Mouse (Mus musculus): ENCODE results near the gene Gng13.

DNA sequence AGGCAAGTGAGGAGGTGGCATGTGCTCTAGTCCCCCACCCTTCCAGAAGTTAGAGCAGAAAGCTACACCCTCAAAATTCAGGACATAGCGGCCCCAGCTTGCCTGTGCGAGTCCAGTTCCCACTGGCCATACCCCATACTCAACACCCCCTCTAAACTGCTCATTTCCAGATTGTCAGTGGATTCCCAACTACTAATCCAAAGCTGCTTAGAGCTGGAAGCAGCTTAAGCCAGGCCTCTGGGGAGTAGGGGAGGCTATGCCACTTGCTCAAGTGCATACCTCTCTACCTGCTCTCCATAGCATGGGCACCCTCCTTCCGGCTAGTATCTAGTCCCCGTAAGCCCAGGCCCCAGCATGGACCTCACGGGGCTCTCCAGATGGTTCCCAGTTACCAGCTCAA lies 4.5 kb downstream of the Gng13 start:
- no peak for TF ChIP-seq SIN3A (IDR thresholded peaks at IDR 0.05; ENCODE audit: low read length)
- no peak for TF ChIP-seq USF2 (conservative IDR thresholded peaks at IDR 0.05; ENCODE audit: low read depth, low read length)
- TF ChIP-seq MXI1 (IDR thresholded peaks at IDR 0.05; ENCODE audit: low read depth, low read length) = no peak
- no peak for TF ChIP-seq CTCF (conservative IDR thresholded peaks at IDR 0.05 in 1 of 2, IDR thresholded peaks at IDR 0.05 in 1 of 2; ENCODE audit: low read depth in 2 of 2, low read length in 2 of 2)
- TF ChIP-seq POLR2A (IDR thresholded peaks at IDR 0.05; ENCODE audit: low read depth, low read length) = no peak
- TF ChIP-seq TBP (conservative IDR thresholded peaks at IDR 0.05; ENCODE audit: low read depth, low read length) = no peak
- no peak for TF ChIP-seq ZMIZ1 (IDR thresholded peaks at IDR 0.05; ENCODE audit: low read depth, low read length)
- no peak for TF ChIP-seq EP300 (IDR thresholded peaks at IDR 0.05; ENCODE audit: low read length)

All from CH12.LX (cell line).